Mouse (Mus musculus): ENCODE results near the gene Ednrb. TPM values are rescaled to one million over a fixed set of nuclear protein-coding genes. Genes with fewer than 3 reads are reported as not detected.

Ednrb gene
- polyA plus RNA-seq, 1 experiment = not detected

GRCm38 (mm10) chr14:103777386-103777785 lies 66.8 kb downstream of the Ednrb start:
- no peak overlapping the region for H3K4me3 ChIP-seq (ENCODE audit: insufficient read depth, poor library complexity, severe bottlenecking)
- no peaks in the 10 kb centered on the region for H3K79me3 ChIP-seq (ENCODE audit: low read depth)
- H3K36me3 ChIP-seq (ENCODE audit: control insufficient read depth, insufficient read depth) = no peaks in the 10 kb centered on the region
- no peaks in the 10 kb centered on the region for H3K27me3 ChIP-seq (ENCODE audit: control insufficient read depth, insufficient read depth, insufficient read length)
- no peak overlapping the region for H3ac ChIP-seq (ENCODE audit: control insufficient read depth, insufficient read length, low read depth)
- TF ChIP-seq CEBPB (IDR thresholded peaks at IDR 0.05; ENCODE audit: low read depth) (no peak), USF1 (IDR thresholded peaks at IDR 0.05; ENCODE audit: low read depth) (no peak), MAX (IDR thresholded peaks at IDR 0.05) (no peak), FOSL1 (IDR thresholded peaks at IDR 0.05; ENCODE audit: insufficient read depth, low read length, poor library complexity, severe bottlenecking) (no peak), MYOG (IDR thresholded peaks at IDR 0.05; ENCODE audit: control insufficient read depth, extremely low read depth, insufficient read length) (no peak), CTCF (IDR thresholded peaks at IDR 0.05; ENCODE audit: control insufficient read depth, insufficient read depth, insufficient read length) (no peak), MYOD1 (IDR thresholded peaks at IDR 0.05; ENCODE audit: control insufficient read depth, insufficient read length, low read depth) (no peak)
- no peaks in the 10 kb centered on the region for H3K79me2 ChIP-seq (ENCODE audit: control insufficient read depth, insufficient read depth)

GRCm38 (mm10) chr14:103769319-103770245 lies 74.6 kb downstream of the Ednrb start:
- no peaks in the 10 kb centered on the region for H3K79me2 ChIP-seq (ENCODE audit: control insufficient read depth, insufficient read depth)
- no peaks in the 10 kb centered on the region for H3K27me3 ChIP-seq (ENCODE audit: control insufficient read depth, insufficient read depth, insufficient read length)
- no peak overlapping the region for H3K4me3 ChIP-seq (ENCODE audit: insufficient read depth, poor library complexity, severe bottlenecking)
- no peak overlapping the region for H3ac ChIP-seq (ENCODE audit: control insufficient read depth, insufficient read length, low read depth)
- no peaks in the 10 kb centered on the region for H3K36me3 ChIP-seq (ENCODE audit: control insufficient read depth, insufficient read depth)
- TF ChIP-seq MAX (IDR thresholded peaks at IDR 0.05) (no peak), FOSL1 (IDR thresholded peaks at IDR 0.05; ENCODE audit: insufficient read depth, low read length, poor library complexity, severe bottlenecking) (no peak), CTCF (IDR thresholded peaks at IDR 0.05; ENCODE audit: control insufficient read depth, insufficient read depth, insufficient read length) (no peak), MYOG (IDR thresholded peaks at IDR 0.05; ENCODE audit: control insufficient read depth, extremely low read depth, insufficient read length) (no peak), MYOD1 (IDR thresholded peaks at IDR 0.05; ENCODE audit: control insufficient read depth, insufficient read length, low read depth) (no peak), USF1 (IDR thresholded peaks at IDR 0.05; ENCODE audit: low read depth) (no peak), CEBPB (IDR thresholded peaks at IDR 0.05; ENCODE audit: low read depth) (no peak)
- H3K79me3 ChIP-seq (ENCODE audit: low read depth) = no peaks in the 10 kb centered on the region

GRCm38 (mm10) chr14:103767488-103767887 lies 76.7 kb downstream of the Ednrb start:
- Histone ChIP-seq H3K36me3 (ENCODE audit: control insufficient read depth, insufficient read depth) (no peaks in the 10 kb centered on the region), H3K79me3 (ENCODE audit: low read depth) (no peaks in the 10 kb centered on the region), H3K79me2 (ENCODE audit: control insufficient read depth, insufficient read depth) (no peaks in the 10 kb centered on the region), H3K4me3 (ENCODE audit: insufficient read depth, poor library complexity, severe bottlenecking) (no peak overlapping the region), H3ac (ENCODE audit: control insufficient read depth, insufficient read length, low read depth) (no peak overlapping the region), H3K27me3 (ENCODE audit: control insufficient read depth, insufficient read depth, insufficient read length) (no peaks in the 10 kb centered on the region)
- no peak for TF ChIP-seq USF1 (IDR thresholded peaks at IDR 0.05; ENCODE audit: low read depth)
- TF ChIP-seq MYOD1 (IDR thresholded peaks at IDR 0.05; ENCODE audit: control insufficient read depth, insufficient read length, low read depth) = no peak
- TF ChIP-seq MAX (IDR thresholded peaks at IDR 0.05) = no peak
- TF ChIP-seq FOSL1 (IDR thresholded peaks at IDR 0.05; ENCODE audit: insufficient read depth, low read length, poor library complexity, severe bottlenecking) = no peak
- no peak for TF ChIP-seq CEBPB (IDR thresholded peaks at IDR 0.05; ENCODE audit: low read depth)
- TF ChIP-seq MYOG (IDR thresholded peaks at IDR 0.05; ENCODE audit: control insufficient read depth, extremely low read depth, insufficient read length) = no peak
- no peak for TF ChIP-seq CTCF (IDR thresholded peaks at IDR 0.05; ENCODE audit: control insufficient read depth, insufficient read depth, insufficient read length)

Other genes starting within 250 kb of the Ednrb start
- not detected for gene Slain1, start 194.2 kb downstream of the Ednrb start, polyA plus RNA-seq (2012; fragmentation: generic; extraction: Trizol)